Mouse (Mus musculus): Measurements from ENCODE around the gene Sash1. TPM values are rescaled to one million over a fixed set of nuclear protein-coding genes. Genes with fewer than 3 reads are reported as not detected.

The Sash1 gene
- polyA plus RNA-seq, 1 experiment from 2014 or later = 5.0 TPM

- Histone ChIP-seq H3K27me3 (ENCODE audit: control insufficient read depth, insufficient read depth, low read length) (no peaks in the 10 kb centered on the region), H3K9ac (ENCODE audit: low read length) (no peak overlapping the region), H3K9me3 (ENCODE audit: control insufficient read depth, low read length) (no peaks in the 10 kb centered on the region), H3K4me2 (ENCODE audit: low read length) (peak overlapping the region; percentile 21; the same call in 1 of the 2 replicates), H3K36me3 (ENCODE audit: control insufficient read depth, insufficient read depth, low read length) (no peaks in the 10 kb centered on the region), H3K4me1 (ENCODE audit: control insufficient read depth in 2 of 2, insufficient read depth in 2 of 2, low read length in 2 of 2) (peaks cover 2 to 11% of the 10 kb centered on the region in 2 experiments; a peak in 3 of 4 replicates), H3K4me3 (ENCODE audit: control insufficient read depth in 1 of 2, insufficient read depth in 1 of 2, low read depth in 1 of 2, low read length in 2 of 2) (no peak overlapping the region), H3K27ac (replicated peaks in 1 of 2; ENCODE audit: control insufficient read depth in 1 of 2, insufficient read depth in 1 of 2, low read depth in 2 of 2, low read length in 2 of 2) (peak overlapping the region; percentile 15 to 53; a peak in 3 of 4 replicates)
- no peak for ATAC-seq (ENCODE audit: insufficient number of reproducible peaks, insufficient read depth, low FRiP score, low read depth)
- WGBS = 56% methylated on average over 21 of the region's 21 CpGs
Observed at GRCm38 (mm10) chr10:8757429-8757931, 128.4 kb downstream of the Sash1 start.

- 82% methylated on average over 11 of the region's 11 CpGs for WGBS
- no peaks in the 10 kb centered on the region for H3K9me3 ChIP-seq (ENCODE audit: control insufficient read depth, low read length)
- H3K27ac ChIP-seq (replicated peaks in 1 of 2; ENCODE audit: control insufficient read depth in 1 of 2, insufficient read depth in 1 of 2, low read depth in 2 of 2, low read length in 2 of 2) = peak overlapping the region in 1 of 2 experiments; percentile 15; a peak in 1 of 4 replicates
- no peak overlapping the region for H3K9ac ChIP-seq (ENCODE audit: low read length)
- no peaks in the 10 kb centered on the region; the same call in 1 of the 2 replicates for H3K36me3 ChIP-seq (ENCODE audit: control insufficient read depth, insufficient read depth, low read length)
- no peaks in the 10 kb centered on the region for H3K27me3 ChIP-seq (ENCODE audit: control insufficient read depth, insufficient read depth, low read length)
- peak overlapping the region; percentile 21; the same call in 1 of the 2 replicates for H3K4me2 ChIP-seq (ENCODE audit: low read length)
- no peak for ATAC-seq (ENCODE audit: insufficient number of reproducible peaks, insufficient read depth, low FRiP score, low read depth)
- H3K4me1 ChIP-seq (ENCODE audit: control insufficient read depth in 2 of 2, insufficient read depth in 2 of 2, low read length in 2 of 2) = peaks cover 2 to 6% of the 10 kb centered on the region in 2 experiments; a peak in 2 of 4 replicates
- no peak overlapping the region for H3K4me3 ChIP-seq (ENCODE audit: control insufficient read depth in 1 of 2, insufficient read depth in 1 of 2, low read depth in 1 of 2, low read length in 2 of 2)
Observed at GRCm38 (mm10) chr10:8756604-8757354, 129.1 kb downstream of the Sash1 start.

- Histone ChIP-seq H3K36me3 (ENCODE audit: control insufficient read depth, insufficient read depth, low read length) (peaks cover 30% of the 10 kb centered on the region), H3K4me3 (ENCODE audit: control insufficient read depth in 1 of 2, insufficient read depth in 1 of 2, low read depth in 1 of 2, low read length in 2 of 2) (no peak overlapping the region), H3K9me3 (ENCODE audit: control insufficient read depth, low read length) (no peaks in the 10 kb centered on the region), H3K9ac (ENCODE audit: low read length) (no peak overlapping the region), H3K4me2 (ENCODE audit: low read length) (no peak overlapping the region), H3K4me1 (ENCODE audit: control insufficient read depth in 2 of 2, insufficient read depth in 2 of 2, low read length in 2 of 2) (peaks cover 0 to 2% of the 10 kb centered on the region in 2 experiments; a peak in 1 of 4 replicates), H3K27ac (replicated peaks in 1 of 2; ENCODE audit: control insufficient read depth in 1 of 2, insufficient read depth in 1 of 2, low read depth in 2 of 2, low read length in 2 of 2) (no peak overlapping the region), H3K27me3 (ENCODE audit: control insufficient read depth, insufficient read depth, low read length) (no peaks in the 10 kb centered on the region)
- no peak for ATAC-seq (ENCODE audit: insufficient number of reproducible peaks, insufficient read depth, low FRiP score, low read depth)
- WGBS = 92% methylated on average over 3 of the region's 3 CpGs
Observed at GRCm38 (mm10) chr10:8753377-8753776, 132.5 kb downstream of the Sash1 start.

- ATAC-seq (ENCODE audit: insufficient number of reproducible peaks, insufficient read depth, low FRiP score, low read depth) = no peak
- WGBS = 76% methylated on average over 7 of the region's 7 CpGs
- Histone ChIP-seq H3K4me2 (ENCODE audit: low read length) (no peak overlapping the region), H3K27me3 (ENCODE audit: control insufficient read depth, insufficient read depth, low read length) (no peaks in the 10 kb centered on the region), H3K4me3 (ENCODE audit: control insufficient read depth in 1 of 2, insufficient read depth in 1 of 2, low read depth in 1 of 2, low read length in 2 of 2) (no peak overlapping the region), H3K36me3 (ENCODE audit: control insufficient read depth, insufficient read depth, low read length) (peaks cover 39% of the 10 kb centered on the region), H3K4me1 (ENCODE audit: control insufficient read depth in 2 of 2, insufficient read depth in 2 of 2, low read length in 2 of 2) (peaks cover 0 to 2% of the 10 kb centered on the region in 2 experiments; a peak in 1 of 4 replicates), H3K9me3 (ENCODE audit: control insufficient read depth, low read length) (no peaks in the 10 kb centered on the region), H3K27ac (replicated peaks in 1 of 2; ENCODE audit: control insufficient read depth in 1 of 2, insufficient read depth in 1 of 2, low read depth in 2 of 2, low read length in 2 of 2) (no peak overlapping the region), H3K9ac (ENCODE audit: low read length) (no peak overlapping the region)
Observed at GRCm38 (mm10) chr10:8752436-8752835, 133.4 kb downstream of the Sash1 start.

- Histone ChIP-seq H3K4me2 (ENCODE audit: low read length) (no peak overlapping the region), H3K9ac (ENCODE audit: low read length) (no peak overlapping the region), H3K27ac (replicated peaks in 1 of 2; ENCODE audit: control insufficient read depth in 1 of 2, insufficient read depth in 1 of 2, low read depth in 2 of 2, low read length in 2 of 2) (no peak overlapping the region), H3K36me3 (ENCODE audit: control insufficient read depth, insufficient read depth, low read length) (peaks cover 58% of the 10 kb centered on the region), H3K4me3 (ENCODE audit: control insufficient read depth in 1 of 2, insufficient read depth in 1 of 2, low read depth in 1 of 2, low read length in 2 of 2) (no peak overlapping the region), H3K9me3 (ENCODE audit: control insufficient read depth, low read length) (no peaks in the 10 kb centered on the region), H3K4me1 (ENCODE audit: control insufficient read depth in 2 of 2, insufficient read depth in 2 of 2, low read length in 2 of 2) (no peaks in the 10 kb centered on the region), H3K27me3 (ENCODE audit: control insufficient read depth, insufficient read depth, low read length) (no peaks in the 10 kb centered on the region)
- WGBS = 86% methylated on average over 11 of the region's 11 CpGs
- no peak for ATAC-seq (ENCODE audit: insufficient number of reproducible peaks, insufficient read depth, low FRiP score, low read depth)
Observed at GRCm38 (mm10) chr10:8749537-8749936, 136.3 kb downstream of the Sash1 start.

- Histone ChIP-seq H3K4me3 (ENCODE audit: control insufficient read depth in 1 of 2, insufficient read depth in 1 of 2, low read depth in 1 of 2, low read length in 2 of 2) (no peak overlapping the region), H3K4me2 (ENCODE audit: low read length) (no peak overlapping the region), H3K4me1 (ENCODE audit: control insufficient read depth in 2 of 2, insufficient read depth in 2 of 2, low read length in 2 of 2) (no peaks in the 10 kb centered on the region), H3K27me3 (ENCODE audit: control insufficient read depth, insufficient read depth, low read length) (no peaks in the 10 kb centered on the region), H3K9ac (ENCODE audit: low read length) (no peak overlapping the region), H3K36me3 (ENCODE audit: control insufficient read depth, insufficient read depth, low read length) (peaks cover 72% of the 10 kb centered on the region), H3K9me3 (ENCODE audit: control insufficient read depth, low read length) (no peaks in the 10 kb centered on the region), H3K27ac (replicated peaks in 1 of 2; ENCODE audit: control insufficient read depth in 1 of 2, insufficient read depth in 1 of 2, low read depth in 2 of 2, low read length in 2 of 2) (no peak overlapping the region)
- WGBS = 88% methylated on average over 21 of the region's 21 CpGs
- ATAC-seq (ENCODE audit: insufficient number of reproducible peaks, insufficient read depth, low FRiP score, low read depth) = no peak
Observed at GRCm38 (mm10) chr10:8747450-8748212, 138.2 kb downstream of the Sash1 start.

GRCm38 (mm10) chr10:8746082-8746696 lies 139.7 kb downstream of the Sash1 start:
- peaks cover 80% of the 10 kb centered on the region for H3K36me3 ChIP-seq (ENCODE audit: control insufficient read depth, insufficient read depth, low read length)
- no peaks in the 10 kb centered on the region for H3K27me3 ChIP-seq (ENCODE audit: control insufficient read depth, insufficient read depth, low read length)
- no peak overlapping the region for H3K9ac ChIP-seq (ENCODE audit: low read length)
- H3K27ac ChIP-seq (replicated peaks in 1 of 2; ENCODE audit: control insufficient read depth in 1 of 2, insufficient read depth in 1 of 2, low read depth in 2 of 2, low read length in 2 of 2) = no peak overlapping the region
- no peak for ATAC-seq (ENCODE audit: insufficient number of reproducible peaks, insufficient read depth, low FRiP score, low read depth)
- H3K4me2 ChIP-seq (ENCODE audit: low read length) = no peak overlapping the region
- H3K4me1 ChIP-seq (ENCODE audit: control insufficient read depth in 2 of 2, insufficient read depth in 2 of 2, low read length in 2 of 2) = no peaks in the 10 kb centered on the region; a peak in 1 of 4 replicates
- H3K4me3 ChIP-seq (ENCODE audit: control insufficient read depth in 1 of 2, insufficient read depth in 1 of 2, low read depth in 1 of 2, low read length in 2 of 2) = no peak overlapping the region
- no peaks in the 10 kb centered on the region for H3K9me3 ChIP-seq (ENCODE audit: control insufficient read depth, low read length)
- WGBS = 69% methylated on average over 14 of the region's 14 CpGs

All from heart, embryonic 14.5 days (tissue).